Mouse (Mus musculus) olfactory bulb, adult 2 months (tissue): Measurements from ENCODE around the gene Atp2b4.

Experiments used
- CTCF ChIP-seq: fragments of 200-500 bp; IDR thresholded peaks from 2 replicates; pipeline ENCODE4 v1.5.1; 2012; ENCODE audit warnings: low read depth, mild to moderate bottlenecking, low read length, moderate library complexity; ENCODE audit not compliant: insufficient read depth
- POLR2A ChIP-seq: fragments of 200-500 bp; IDR thresholded peaks from 2 replicates; pipeline ENCODE4 v1.6.1; 2012; ENCODE audit warnings: mild to moderate bottlenecking, low read depth, low read length, moderate library complexity; ENCODE audit not compliant: insufficient read depth

DNA sequence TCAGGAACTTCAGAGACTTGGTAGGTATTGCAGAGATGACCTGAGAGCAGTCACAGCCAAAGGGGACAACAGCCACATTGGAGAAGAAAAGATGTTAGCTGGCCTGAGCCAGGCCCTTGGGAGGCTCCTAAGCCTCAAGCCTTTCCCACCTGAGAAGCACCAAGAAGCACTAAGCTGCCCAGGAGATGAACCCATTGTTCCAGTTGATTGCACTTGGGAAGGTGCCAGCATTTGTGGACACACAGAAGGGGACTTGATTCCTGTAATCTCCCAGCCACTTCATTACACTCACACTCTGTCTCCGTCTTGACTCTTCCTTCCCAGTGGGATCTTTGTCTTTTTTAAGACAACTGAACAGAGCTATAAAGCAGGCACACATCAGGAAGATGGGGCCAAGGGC, 85.7 kb downstream of the Atp2b4 start:
- TF ChIP-seq CTCF (no peak), POLR2A (no peak)
